ENCODE assay signal across 19 mouse cellular contexts in the genomic region with DNA sequence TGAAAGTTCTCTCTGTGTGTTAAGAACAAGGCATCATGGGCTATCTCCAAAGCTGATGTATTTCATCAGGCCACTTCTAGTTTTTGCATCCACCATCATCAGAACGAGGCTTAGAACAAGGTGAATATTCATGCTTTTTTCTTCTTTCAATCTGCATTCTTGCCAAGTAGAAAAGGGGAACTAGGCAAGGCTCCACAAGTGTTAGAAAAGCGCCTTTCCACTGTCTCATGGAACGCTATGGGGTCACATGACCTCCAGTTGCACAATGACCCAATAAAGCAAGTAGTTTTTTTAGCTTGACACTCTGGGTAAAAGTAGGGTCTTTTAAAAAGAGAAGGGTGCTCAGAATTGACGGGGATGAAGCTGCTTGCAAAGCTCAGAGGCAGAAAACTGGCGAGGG. TPM values are rescaled to one million over a fixed set of nuclear protein-coding genes. Genes with fewer than 3 reads are reported as not detected.
DNase-seq lines count a peak whose midpoint lies in the region; ATAC-seq and TF ChIP-seq lines count a peak whose summit lies in the region.
"Had no signal": no experiment of that assay in that cellular context is flagged by ENCODE, and none has a peak within 500 bp of the region (broad histone marks: within the 10 kb centered on the region; RNA-seq: fewer than 3 reads in every experiment).

No protein-coding gene starts in this region.

- H3K27me3 ChIP-seq in CH12.LX (replicated peaks), result no peaks in the 10 kb centered on the region
- H3K27me3 ChIP-seq: forebrain, embryonic 13.5 days; heart, embryonic 15.5 days; neural tube, embryonic 13.5 days had no signal

- dilution Hi-C loops in CH12.LX (cut with MboI; ENCODE audit: extremely low pct_ligation_motif_present, extremely low pct_unique_long_range_greater_than_20kb, low sequenced_read_pairs), result no loop called here

- peak; percentile 88 for TF ChIP-seq EP300 in CH12.LX (IDR thresholded peaks at IDR 0.05; ENCODE audit: low read length)

- H3K4me2 ChIP-seq in CH12.LX (ENCODE audit: insufficient read depth, low read depth, poor library complexity, severe bottlenecking), result peak overlapping the region; percentile 61
- H3K4me2 ChIP-seq: forebrain, embryonic 13.5 days; heart, embryonic 15.5 days; neural tube, embryonic 13.5 days had no signal

- H3K27ac ChIP-seq in CH12.LX (ENCODE audit: insufficient read depth, low read depth), result peak overlapping the region; percentile 50; the same call in 1 of the 2 replicates
- peak overlapping the region; percentile 19 for H3K27ac ChIP-seq in bone marrow macrophage, adult 2 months (ENCODE audit: insufficient read depth, low read depth, low read length)
- H3K27ac ChIP-seq: embryonic facial prominence, embryonic 10.5 days; forebrain, embryonic 13.5 days; heart, embryonic 15.5 days; left cerebral cortex, adult 2 months; liver, embryonic 14.5 days; neural tube, embryonic 13.5 days had no signal

- TF ChIP-seq POLR2A in CH12.LX (IDR thresholded peaks at IDR 0.05; ENCODE audit: low read depth, low read length), result peak; percentile 37; the same call in 1 of the 2 replicates
- TF ChIP-seq POLR2A in bone marrow macrophage, adult 2 months (IDR thresholded peaks at IDR 0.05; ENCODE audit: borderline replicate concordance, low read depth, low read length), result no peak

- peak overlapping the region; percentile 45; the same call in 1 of the 2 replicates for H3K9ac ChIP-seq in CH12.LX (ENCODE audit: insufficient read depth, low read depth)
- H3K9ac ChIP-seq: forebrain, embryonic 13.5 days; heart, embryonic 15.5 days; liver, embryonic 14.5 days; neural tube, embryonic 13.5 days had no signal

- no peaks in the 10 kb centered on the region for H3K9me3 ChIP-seq in CH12.LX (replicated peaks; ENCODE audit: low read length)
- H3K9me3 ChIP-seq: embryonic facial prominence, embryonic 10.5 days; forebrain, embryonic 13.5 days; heart, embryonic 15.5 days; neural tube, embryonic 13.5 days had no signal

- in situ Hi-C loops in CH12.LX (cut with MboI; ENCODE audit: low pct_ligation_motif_present, low pct_unique_long_range_greater_than_20kb, low sequenced_read_pairs), result loop anchor here (10.0 kb wide), 1 partner anchor 46 kb away; a partner anchor contains a TSS

- H3K79me2 ChIP-seq in CH12.LX (replicated peaks; ENCODE audit: control insufficient read depth, extremely low read depth, insufficient read depth, poor library complexity, severe bottlenecking), result no peaks in the 10 kb centered on the region

- peak overlapping the region in 2 of 3 experiments; percentile 6 to 12 for H3K4me3 ChIP-seq in CH12.LX (replicated peaks in 1 of 3; ENCODE audit: low read depth in 2 of 3, low read length in 2 of 3, poor library complexity in 1 of 3)
- H3K4me3 ChIP-seq in bone marrow macrophage, adult 2 months (ENCODE audit: insufficient read depth, low read length), result peak overlapping the region; percentile 20; the same call in 1 of the 2 replicates
- H3K4me3 ChIP-seq: embryonic facial prominence, embryonic 10.5 days; forebrain, embryonic 13.5 days; heart, embryonic 15.5 days; left cerebral cortex, adult 2 months; neural tube, embryonic 13.5 days had no signal

- peak; percentile 72 for ATAC-seq in megakaryocyte progenitor cell, adult 5-6 weeks (replicated peaks; ENCODE audit: poor library complexity)
- ATAC-seq: forebrain, embryonic 13.5 days had no signal

- peak; percentile 26 to 35 for DNase-seq in lung, adult 18-20 months
- no peak for DNase-seq in lung, postnatal 4 days
- DNase-seq in CH12.LX (ENCODE audit: extremely low read depth), result peak; percentile 84
- no peak for DNase-seq in cerebellum, postnatal 36 days
- no peak for DNase-seq in thymus, postnatal 25 days
- no peak for DNase-seq in gastrocnemius, postnatal 10 days
- DNase-seq: adrenal gland, postnatal 25 days; cerebellum, postnatal 10 days; gastrocnemius, postnatal 36 days; kidney, adult 9 months; right cerebral cortex, postnatal 25 days had no signal

- TF ChIP-seq RAD21 in CH12.LX (IDR thresholded peaks at IDR 0.05; ENCODE audit: low read depth, low read length), result no peak

- TF ChIP-seq CTCF in CH12.LX (conservative IDR thresholded peaks at IDR 0.05 in 1 of 2, IDR thresholded peaks at IDR 0.05 in 1 of 2; ENCODE audit: low read depth in 2 of 2, low read length in 2 of 2), result no peak
- no peak for TF ChIP-seq CTCF in bone marrow macrophage, adult 2 months (IDR thresholded peaks at IDR 0.05; ENCODE audit: low read depth, low read length)

- no peaks in the 10 kb centered on the region for H3K36me3 ChIP-seq in CH12.LX (replicated peaks in 1 of 2; ENCODE audit: control insufficient read depth in 1 of 2, insufficient read depth in 1 of 2, low read length in 1 of 2)
- H3K36me3 ChIP-seq: embryonic facial prominence, embryonic 10.5 days; heart, embryonic 15.5 days; neural tube, embryonic 13.5 days had no signal

- peaks cover 5 to 52% of the 10 kb centered on the region in 2 experiments for H3K4me1 ChIP-seq in CH12.LX (ENCODE audit: control insufficient read depth in 1 of 2, insufficient read depth in 2 of 2)
- peaks cover 10% of the 10 kb centered on the region for H3K4me1 ChIP-seq in bone marrow macrophage, adult 2 months (ENCODE audit: control insufficient read depth, insufficient read depth, low read length)
- H3K4me1 ChIP-seq: embryonic facial prominence, embryonic 10.5 days; forebrain, embryonic 13.5 days; heart, embryonic 15.5 days; neural tube, embryonic 13.5 days had no signal

TF ChIP-seq in CH12.LX, 34 proteins besides CTCF, POLR2A, EP300 and RAD21 (continues in another document):
- TF ChIP-seq ZMIZ1 (IDR thresholded peaks at IDR 0.05; ENCODE audit: low read depth, low read length), result no peak
- no peak for TF ChIP-seq NRF1 (IDR thresholded peaks at IDR 0.05; ENCODE audit: low read depth, low read length)
- TF ChIP-seq POLR2AphosphoS2 (IDR thresholded peaks at IDR 0.05; ENCODE audit: low read depth, low read length), result no peak
- TF ChIP-seq CHD2 (IDR thresholded peaks at IDR 0.05; ENCODE audit: low read length), result 0 out of 2 replicates have a peak, but pooled peaks have one; percentile 18
- 0 out of 2 replicates have a peak, but pooled peaks have one; percentile 23 for TF ChIP-seq RCOR1 (conservative IDR thresholded peaks at IDR 0.05; ENCODE audit: low read depth, low read length)
- TF ChIP-seq JUND (conservative IDR thresholded peaks at IDR 0.05; ENCODE audit: low read depth, low read length), result peak; percentile 38; the same call in 1 of the 2 replicates
- peak; percentile 55; the same call in 1 of the 2 replicates for TF ChIP-seq MXI1 (IDR thresholded peaks at IDR 0.05; ENCODE audit: low read depth, low read length)
- TF ChIP-seq SIN3A (IDR thresholded peaks at IDR 0.05; ENCODE audit: low read length), result 0 out of 2 replicates have a peak, but pooled peaks have one; percentile 42
- no peak for TF ChIP-seq MAZ (IDR thresholded peaks at IDR 0.05; ENCODE audit: low read depth, low read length)
- no peak for TF ChIP-seq UBTF (IDR thresholded peaks at IDR 0.05; ENCODE audit: low read depth, low read length)
- peak; percentile 93 for TF ChIP-seq USF2 (conservative IDR thresholded peaks at IDR 0.05; ENCODE audit: low read depth, low read length)
- peak; percentile 64; the same call in 1 of the 2 replicates for TF ChIP-seq TCF12 (IDR thresholded peaks at IDR 0.05; ENCODE audit: low read depth, low read length)
- peak; percentile 90 for TF ChIP-seq USF1 (IDR thresholded peaks at IDR 0.05; ENCODE audit: low read depth, low read length)
- no peak; the same call in 1 of the 2 replicates for TF ChIP-seq MAFK (IDR thresholded peaks at IDR 0.05; ENCODE audit: insufficient replicate concordance, low read length)
- no peak for TF ChIP-seq ZC3H11A (IDR thresholded peaks at IDR 0.05; ENCODE audit: low read depth, low read length)
- no peak; the same call in 1 of the 2 replicates for TF ChIP-seq HCFC1 (IDR thresholded peaks at IDR 0.05; ENCODE audit: low read depth, low read length)
- TF ChIP-seq ELF1 (IDR thresholded peaks at IDR 0.05; ENCODE audit: low read depth, low read length), result no peak
- TF ChIP-seq ZNF384 (IDR thresholded peaks at IDR 0.05; ENCODE audit: low read depth, low read length), result peak; percentile 87
- peak; percentile 89 for TF ChIP-seq MAX (IDR thresholded peaks at IDR 0.05; ENCODE audit: low read length)
- no peak for TF ChIP-seq GABPA (IDR thresholded peaks at IDR 0.05; ENCODE audit: insufficient replicate concordance, low read depth, low read length)
- TF ChIP-seq ETS1 (conservative IDR thresholded peaks at IDR 0.05; ENCODE audit: low read depth, low read length), result peak; percentile 82
- TF ChIP-seq CHD1 (IDR thresholded peaks at IDR 0.05; ENCODE audit: low read depth, low read length), result peak; percentile 52; the same call in 1 of the 2 replicates
- no peak for TF ChIP-seq KAT2A (IDR thresholded peaks at IDR 0.05; ENCODE audit: insufficient replicate concordance, low read length)
- no peak for TF ChIP-seq SMC3 (IDR thresholded peaks at IDR 0.05; ENCODE audit: low read depth, low read length)
- TF ChIP-seq MEF2A (IDR thresholded peaks at IDR 0.05; ENCODE audit: borderline replicate concordance, low read depth, low read length), result peak; percentile 61; the same call in 1 of the 2 replicates
- TF ChIP-seq NELFE (IDR thresholded peaks at IDR 0.05; ENCODE audit: low read depth, low read length), result no peak
- peak; percentile 88 for TF ChIP-seq IRF4 (IDR thresholded peaks at IDR 0.05; ENCODE audit: low read depth, low read length)
- no peak for TF ChIP-seq ZKSCAN1 (IDR thresholded peaks at IDR 0.05; ENCODE audit: borderline replicate concordance, low read depth, low read length)
- TF ChIP-seq TBP (conservative IDR thresholded peaks at IDR 0.05; ENCODE audit: low read depth, low read length), result peak; percentile 76; the same call in 1 of the 2 replicates
- peak; percentile 88 for TF ChIP-seq BHLHE40 (IDR thresholded peaks at IDR 0.05; ENCODE audit: low read depth, low read length)
- TF ChIP-seq JUN (IDR thresholded peaks at IDR 0.05; ENCODE audit: insufficient read depth, low read depth, low read length), result 0 out of 2 replicates have a peak, but pooled peaks have one; percentile 21
- peak; percentile 76; the same call in 1 of the 2 replicates for TF ChIP-seq MYC (IDR thresholded peaks at IDR 0.05; ENCODE audit: low read depth, low read length)
- TF ChIP-seq E2F4 (IDR thresholded peaks at IDR 0.05; ENCODE audit: insufficient replicate concordance, low read depth, low read length), result peak; percentile 51; the same call in 1 of the 2 replicates

RNA-seq across cellular contexts. Expression of a gene that starts 45.4 kb away (rescaled TPM):
- 20.4 and 22.6 TPM in 2 replicates for total RNA-seq in CH12.LX (2012; rRNA removed)
- total RNA-seq in CH12.LX (2014; rRNA removed), result 35.7 and 39.2 TPM in 2 replicates
- 78.3 and 84.8 TPM in 2 replicates for polyA plus RNA-seq in CH12.LX (2012; ENCODE audit: insufficient read length, low read depth)
- 27.8 and 28.3 TPM in 2 replicates for polyA plus RNA-seq in bone marrow macrophage, adult 2 months (2012; ENCODE audit: insufficient read depth, insufficient read length, missing spikeins)
- 43.5 and 54.8 TPM in 2 replicates for total RNA-seq in megakaryocyte progenitor cell, adult 5-6 weeks (2015)
- total RNA-seq in megakaryocyte progenitor cell, adult 5-6 weeks (2017), result 38.5 and 47.2 TPM in 2 replicates
- total RNA-seq in gastrocnemius, postnatal 10 days (2021), result 1 to 10 TPM; 5.0 to 7.7 TPM

Comparison
In these comparisons a context has a peak if more than half of its experiments do, and no peak if none do; other contexts are left out.
1. DNase-seq: peak in lung, adult 18-20 months (2 of 2) and CH12.LX (single experiment); none in lung, postnatal 4 days (0 of 2), cerebellum, postnatal 36 days (0 of 2), thymus, postnatal 25 days (single experiment) and gastrocnemius, postnatal 10 days (single experiment).